Mouse (Mus musculus) stomach, embryonic 14.5 days (tissue): ENCODE results near the gene Phactr1. TPM values are rescaled to one million over a fixed set of nuclear protein-coding genes. Genes with fewer than 3 reads are reported as not detected.
A peak's percentile ranks its signal among the peaks of the same experiment; 100 is the strongest.

Experiments used
- ATAC-seq: fragments of 200-750 bp; cut with Nextera tagmentation; 2 replicates; pipeline ENCODE4 v1.8.0; 2017; ENCODE audit warnings: low read depth, moderate TSS enrichment; ENCODE audit not compliant: insufficient number of reproducible peaks, insufficient read depth, low FRiP score
- H3K27ac ChIP-seq: fragments of 300-500 bp; sonication (generic); 2 replicates; pipeline ENCODE4 v1.5.1; 2014; ENCODE audit warnings: mild to moderate bottlenecking, low read length, moderate library complexity, mixed read lengths
- H3K27me3 ChIP-seq: fragments of 300-500 bp; sonication (generic); 2 replicates; pipeline ENCODE4 v1.6.1; 2014; ENCODE audit warnings: low read length, control low read depth, mixed read lengths; ENCODE audit not compliant: control insufficient read depth, insufficient read depth
- H3K36me3 ChIP-seq: fragments of 300-500 bp; sonication (generic); 2 replicates; pipeline ENCODE4 v1.6.1; 2014; ENCODE audit warnings: mild to moderate bottlenecking, control low read depth, low read length, moderate library complexity, mixed read lengths; ENCODE audit not compliant: control insufficient read depth, insufficient read depth
- H3K4me1 ChIP-seq: fragments of 300-500 bp; sonication (generic); 2 replicates; pipeline ENCODE4 v1.6.1; 2014; ENCODE audit warnings: low read length, control low read depth, mixed read lengths; ENCODE audit not compliant: control insufficient read depth, insufficient read depth
- H3K4me2 ChIP-seq: fragments of 300-500 bp; sonication (generic); replicated peaks from 2 replicates; pipeline ENCODE4 v1.6.1; 2014; ENCODE audit warnings: low read depth, low read length, control low read depth
- H3K4me3 ChIP-seq: fragments of 300-500 bp; sonication (generic); 2 replicates; pipeline ENCODE4 v1.5.1; 2014; ENCODE audit warnings: low read depth, low read length, control low read depth
- H3K9ac ChIP-seq: fragments of 300-500 bp; sonication (generic); replicated peaks from 2 replicates; pipeline ENCODE4 v1.6.1; 2014; ENCODE audit warnings: low read depth, mild to moderate bottlenecking, control low read depth, low read length, moderate library complexity, mixed read lengths
- H3K9me3 ChIP-seq: fragments of 300-500 bp; sonication (generic); 2 replicates; pipeline ENCODE4 v1.6.1; 2016; ENCODE audit warnings: low read depth, low read length, control low read depth; ENCODE audit not compliant: control insufficient read depth
- WGBS: fragments of 180-500 bp; shearing (Covaris S2); extraction: QIAGEN DNeasy Blood & Tissue Kit; methylation state at CpG from one replicate; pipeline ENCODE4 v1.1.7; 2014; 5-methylcytosine and 5-hydroxymethylcytosine counted together
- polyA plus RNA-seq: library from polyadenylated mRNA; unstranded; fragments of >200 nt; fragmentation: Nextera tagmentation; extraction: Ambion mirVana; gene quantifications from 2 replicates; pipeline ENCODE4 v1.2.1, GENCODE M21; 2014

The Phactr1 gene
- polyA plus RNA-seq, 1 experiment from 2014 or later, result 8.0 TPM

GRCm38 (mm10) chr13:42989481-42989880 lies 309.1 kb downstream of the Phactr1 start:
- no peak for ATAC-seq
- no peaks in the 10 kb centered on the region for H3K9me3 ChIP-seq
- 90% methylated on average over 5 of the region's 5 CpGs for WGBS
- H3K4me2 ChIP-seq, result no peak overlapping the region
- H3K27ac ChIP-seq, result no peak overlapping the region
- H3K4me3 ChIP-seq, result no peak overlapping the region
- H3K27me3 ChIP-seq, result no peaks in the 10 kb centered on the region
- H3K4me1 ChIP-seq, result no peaks in the 10 kb centered on the region
- no peak overlapping the region for H3K9ac ChIP-seq
- H3K36me3 ChIP-seq, result no peaks in the 10 kb centered on the region

GRCm38 (mm10) chr13:42990051-42990450 lies 309.6 kb downstream of the Phactr1 start:
- H3K27me3 ChIP-seq, result no peaks in the 10 kb centered on the region
- WGBS, result 76% methylated on average over 3 of the region's 3 CpGs
- ATAC-seq, result no peak
- H3K36me3 ChIP-seq, result no peaks in the 10 kb centered on the region
- no peak overlapping the region for H3K4me3 ChIP-seq
- no peak overlapping the region for H3K27ac ChIP-seq
- H3K9me3 ChIP-seq, result no peaks in the 10 kb centered on the region
- H3K4me1 ChIP-seq, result no peaks in the 10 kb centered on the region
- no peak overlapping the region for H3K4me2 ChIP-seq
- no peak overlapping the region for H3K9ac ChIP-seq

GRCm38 (mm10) chr13:42990493-42991111 lies 310.2 kb downstream of the Phactr1 start:
- no peak for ATAC-seq
- no peak overlapping the region for H3K9ac ChIP-seq
- H3K36me3 ChIP-seq, result no peaks in the 10 kb centered on the region
- no peak overlapping the region for H3K4me3 ChIP-seq
- no peak overlapping the region for H3K27ac ChIP-seq
- no peaks in the 10 kb centered on the region for H3K27me3 ChIP-seq
- no peak overlapping the region for H3K4me2 ChIP-seq
- H3K4me1 ChIP-seq, result no peaks in the 10 kb centered on the region
- H3K9me3 ChIP-seq, result no peaks in the 10 kb centered on the region
- 75% methylated on average over 2 of the region's 2 CpGs for WGBS

- Histone ChIP-seq H3K27me3 (no peaks in the 10 kb centered on the region), H3K4me3 (no peak overlapping the region), H3K36me3 (no peaks in the 10 kb centered on the region), H3K9me3 (no peaks in the 10 kb centered on the region), H3K4me2 (no peak overlapping the region), H3K9ac (no peak overlapping the region), H3K4me1 (no peaks in the 10 kb centered on the region), H3K27ac (no peak overlapping the region)
- ATAC-seq, result no peak
- WGBS, result 85% methylated on average over 3 of the region's 3 CpGs
Measured at GRCm38 (mm10) chr13:42991164-42991563, 310.7 kb downstream of the Phactr1 start.

- H3K27me3 ChIP-seq, result no peaks in the 10 kb centered on the region
- no peaks in the 10 kb centered on the region for H3K9me3 ChIP-seq
- no peaks in the 10 kb centered on the region for H3K4me1 ChIP-seq
- H3K27ac ChIP-seq, result no peak overlapping the region
- ATAC-seq, result no peak
- no peak overlapping the region for H3K4me3 ChIP-seq
- WGBS, result 84% methylated on average over 4 of the region's 4 CpGs
- H3K4me2 ChIP-seq, result no peak overlapping the region
- H3K9ac ChIP-seq, result no peak overlapping the region
- no peaks in the 10 kb centered on the region for H3K36me3 ChIP-seq
Measured at GRCm38 (mm10) chr13:42992306-42992705, 311.9 kb downstream of the Phactr1 start.

- no peaks in the 10 kb centered on the region for H3K27me3 ChIP-seq
- no peaks in the 10 kb centered on the region for H3K9me3 ChIP-seq
- H3K9ac ChIP-seq, result no peak overlapping the region
- no peaks in the 10 kb centered on the region for H3K36me3 ChIP-seq
- ATAC-seq, result no peak
- no peak overlapping the region for H3K4me2 ChIP-seq
- no peaks in the 10 kb centered on the region for H3K4me1 ChIP-seq
- WGBS, result 82% methylated on average over 3 of the region's 3 CpGs
- H3K4me3 ChIP-seq, result no peak overlapping the region
- no peak overlapping the region for H3K27ac ChIP-seq
Measured at GRCm38 (mm10) chr13:42994276-42994675, 313.9 kb downstream of the Phactr1 start.

- Histone ChIP-seq H3K27me3 (no peaks in the 10 kb centered on the region), H3K4me3 (no peak overlapping the region), H3K9me3 (no peaks in the 10 kb centered on the region), H3K27ac (no peak overlapping the region), H3K4me2 (no peak overlapping the region), H3K9ac (no peak overlapping the region), H3K36me3 (no peaks in the 10 kb centered on the region), H3K4me1 (no peaks in the 10 kb centered on the region)
- WGBS, result 48% methylated on average over 4 of the region's 4 CpGs
- no peak for ATAC-seq
Measured at GRCm38 (mm10) chr13:42996188-42996587, 315.8 kb downstream of the Phactr1 start.

- no peak overlapping the region for H3K4me3 ChIP-seq
- H3K4me1 ChIP-seq, result no peaks in the 10 kb centered on the region
- no peaks in the 10 kb centered on the region for H3K36me3 ChIP-seq
- H3K27me3 ChIP-seq, result no peaks in the 10 kb centered on the region
- H3K9ac ChIP-seq, result no peak overlapping the region
- ATAC-seq, result no peak
- H3K9me3 ChIP-seq, result no peaks in the 10 kb centered on the region
- 79% methylated on average over 3 of the region's 3 CpGs for WGBS
- H3K27ac ChIP-seq, result no peak overlapping the region
- H3K4me2 ChIP-seq, result no peak overlapping the region
Measured at GRCm38 (mm10) chr13:42999287-42999686, 318.9 kb downstream of the Phactr1 start.

GRCm38 (mm10) chr13:43005131-43005579 lies 324.7 kb downstream of the Phactr1 start:
- H3K4me1 ChIP-seq, result 0 out of 2 replicates have a peak, but pooled peaks cover 5% of the 10 kb centered on the region
- ATAC-seq, result peak; percentile 65; the same call in 1 of the 2 replicates
- no peaks in the 10 kb centered on the region for H3K9me3 ChIP-seq
- WGBS, result 9% methylated on average over 3 of the region's 3 CpGs
- no peak overlapping the region for H3K4me2 ChIP-seq
- H3K4me3 ChIP-seq, result no peak overlapping the region
- H3K27ac ChIP-seq, result no peak overlapping the region
- H3K36me3 ChIP-seq, result no peaks in the 10 kb centered on the region
- no peak overlapping the region for H3K9ac ChIP-seq
- no peaks in the 10 kb centered on the region for H3K27me3 ChIP-seq
